Mouse (Mus musculus) limb, embryonic 11.5 days (tissue): ENCODE data around the gene Mark3. TPM values are rescaled to one million over a fixed set of nuclear protein-coding genes. Genes with fewer than 3 reads are reported as not detected.

Source experiments
- ATAC-seq: fragments of 200-750 bp; cut with Nextera tagmentation; 2 replicates; pipeline ENCODE4 v1.8.0; 2017; ENCODE audit warnings: low read depth; ENCODE audit not compliant: insufficient number of reproducible peaks, low FRiP score, low TSS enrichment
- DNase-seq: peaks from one replicate; pipeline ENCODE4 v3.0.0-alpha.2; 2015; ENCODE audit warnings: low spot score
- H3K27ac ChIP-seq: fragments of 300-500 bp; sonication (generic); replicated peaks from 2 replicates; pipeline ENCODE4 v1.5.1; 2014; ENCODE audit warnings: low read depth, mild to moderate bottlenecking, low read length
- H3K27me3 ChIP-seq: fragments of 300-500 bp; sonication (generic); 2 replicates; pipeline ENCODE4 v1.6.1; 2014; ENCODE audit warnings: mild to moderate bottlenecking, low read length, mixed read lengths; ENCODE audit not compliant: control insufficient read depth, insufficient read depth
- H3K36me3 ChIP-seq: fragments of 300-500 bp; sonication (generic); 2 replicates; pipeline ENCODE4 v1.6.1; 2014; ENCODE audit warnings: mild to moderate bottlenecking, low read length, moderate library complexity, mixed read lengths; ENCODE audit not compliant: control insufficient read depth, insufficient read depth
- H3K4me1 ChIP-seq: fragments of 300-500 bp; sonication (generic); 2 replicates; pipeline ENCODE4 v1.6.1; 2014; ENCODE audit warnings: low read length, mixed read lengths; ENCODE audit not compliant: control insufficient read depth, insufficient read depth
- H3K4me2 ChIP-seq: fragments of 300-500 bp; sonication (generic); 2 replicates; pipeline ENCODE4 v1.6.1; 2014; ENCODE audit warnings: low read depth, mild to moderate bottlenecking, moderate library complexity; ENCODE audit not compliant: severe bottlenecking
- H3K4me3 ChIP-seq: fragments of 300-500 bp; sonication (generic); 2 replicates; pipeline ENCODE4 v1.5.1; 2014; ENCODE audit warnings: low read depth, low read length
- H3K9ac ChIP-seq: fragments of 300-500 bp; sonication (generic); 2 replicates; pipeline ENCODE4 v1.6.1; 2014; ENCODE audit warnings: mild to moderate bottlenecking, low read length
- H3K9me3 ChIP-seq: fragments of 300-500 bp; sonication (generic); 2 replicates; pipeline ENCODE4 v1.6.1; 2016; ENCODE audit warnings: low read length; ENCODE audit not compliant: control insufficient read depth
- WGBS: fragments of 180-500 bp; shearing (Covaris S2); extraction: QIAGEN DNeasy Blood & Tissue Kit; methylation state at CpG from one replicate; pipeline ENCODE4 v1.1.7; 2014; 5-methylcytosine and 5-hydroxymethylcytosine counted together
- polyA plus RNA-seq: library from polyadenylated mRNA; unstranded; fragments of >200 nt; fragmentation: Nextera tagmentation; extraction: Ambion mirVana; gene quantifications from 2 replicates; pipeline ENCODE4 v1.2.1, GENCODE M21; 2014

Gene Mark3
- polyA plus RNA-seq, 1 experiment from 2014 or later: 65.4 TPM

- H3K9ac ChIP-seq: peak overlapping the region; percentile 12; the same call in 1 of the 2 replicates
- H3K4me1 ChIP-seq: peaks cover 18% of the 10 kb centered on the region
Measured at GRCm38 (mm10) chr12:111694271-111694781, 120.0 kb downstream of the Mark3 start.

GRCm38 (mm10) chr12:111694880-111695804 lies 120.8 kb downstream of the Mark3 start:
- Histone ChIP-seq H3K9ac (0 out of 2 replicates have a peak overlapping the region, but pooled peaks have one; percentile 12), H3K36me3 (no peaks in the 10 kb centered on the region), H3K27ac (no peak overlapping the region), H3K4me2 (no peak overlapping the region), H3K4me3 (no peak overlapping the region), H3K27me3 (no peaks in the 10 kb centered on the region), H3K4me1 (peaks cover 18% of the 10 kb centered on the region), H3K9me3 (no peaks in the 10 kb centered on the region)
- DNase-seq (no peak), ATAC-seq (no peak)
- 59% methylated on average over 13 of the region's 13 CpGs for WGBS

More at GRCm38 (mm10) chr12:111694271-111694781, 120.0 kb downstream of the Mark3 start:
- DNase-seq: no peak
- H3K36me3 ChIP-seq: no peaks in the 10 kb centered on the region
- no peak overlapping the region for H3K4me3 ChIP-seq
- no peaks in the 10 kb centered on the region for H3K9me3 ChIP-seq
- no peak for ATAC-seq
- H3K27me3 ChIP-seq: no peaks in the 10 kb centered on the region
- whole genome bisulfite sequencing: 29% methylated on average over 12 of the region's 12 CpGs
- H3K27ac ChIP-seq: no peak overlapping the region
- peak overlapping the region; percentile 4; the same call in 1 of the 2 replicates for H3K4me2 ChIP-seq

- WGBS: 25% methylated on average over 6 of the region's 6 CpGs
- Histone ChIP-seq H3K4me3 (no peak overlapping the region), H3K27me3 (no peaks in the 10 kb centered on the region), H3K4me2 (no peak overlapping the region), H3K9me3 (no peaks in the 10 kb centered on the region), H3K4me1 (peaks cover 18% of the 10 kb centered on the region), H3K27ac (no peak overlapping the region), H3K36me3 (no peaks in the 10 kb centered on the region), H3K9ac (no peak overlapping the region)
- DNase-seq: peak; percentile 81
- ATAC-seq: no peak
Measured at GRCm38 (mm10) chr12:111696239-111696638, 121.9 kb downstream of the Mark3 start.

- Histone ChIP-seq H3K4me3 (no peak overlapping the region), H3K4me2 (no peak overlapping the region), H3K36me3 (no peaks in the 10 kb centered on the region), H3K9ac (no peak overlapping the region), H3K27ac (no peak overlapping the region), H3K9me3 (no peaks in the 10 kb centered on the region), H3K4me1 (peaks cover 14% of the 10 kb centered on the region), H3K27me3 (no peaks in the 10 kb centered on the region)
- ATAC-seq: no peak
- no peak for DNase-seq
- WGBS: 74% methylated on average over 4 of the region's 4 CpGs
Measured at GRCm38 (mm10) chr12:111697708-111698107, 123.4 kb downstream of the Mark3 start.

GRCm38 (mm10) chr12:111698346-111698913 lies 124.1 kb downstream of the Mark3 start:
- H3K9me3 ChIP-seq: no peaks in the 10 kb centered on the region
- no peak overlapping the region for H3K27ac ChIP-seq
- WGBS: 75% methylated on average over 6 of the region's 6 CpGs
- H3K4me2 ChIP-seq: no peak overlapping the region
- no peak overlapping the region for H3K4me3 ChIP-seq
- no peak overlapping the region for H3K9ac ChIP-seq
- H3K36me3 ChIP-seq: no peaks in the 10 kb centered on the region
- H3K27me3 ChIP-seq: no peaks in the 10 kb centered on the region
- ATAC-seq (no peak), DNase-seq (no peak)
- H3K4me1 ChIP-seq: peaks cover 14% of the 10 kb centered on the region

GRCm38 (mm10) chr12:111699542-111699941 lies 125.2 kb downstream of the Mark3 start:
- Histone ChIP-seq H3K9ac (no peak overlapping the region), H3K27me3 (no peaks in the 10 kb centered on the region), H3K4me3 (no peak overlapping the region), H3K27ac (no peak overlapping the region), H3K4me2 (no peak overlapping the region), H3K36me3 (no peaks in the 10 kb centered on the region), H3K9me3 (no peaks in the 10 kb centered on the region), H3K4me1 (peaks cover 3% of the 10 kb centered on the region)
- DNase-seq (no peak), ATAC-seq (no peak)
- WGBS: 91% methylated on average over 4 of the region's 4 CpGs

GRCm38 (mm10) chr12:111700920-111701458 lies 126.7 kb downstream of the Mark3 start:
- 58% methylated on average over 9 of the region's 9 CpGs for WGBS
- H3K9ac ChIP-seq: no peak overlapping the region
- H3K27me3 ChIP-seq: no peaks in the 10 kb centered on the region
- no peaks in the 10 kb centered on the region for H3K9me3 ChIP-seq
- H3K36me3 ChIP-seq: no peaks in the 10 kb centered on the region
- DNase-seq (no peak), ATAC-seq (no peak)
- no peaks in the 10 kb centered on the region; the same call in 1 of the 2 replicates for H3K4me1 ChIP-seq
- H3K4me3 ChIP-seq: no peak overlapping the region
- H3K4me2 ChIP-seq: no peak overlapping the region
- no peak overlapping the region for H3K27ac ChIP-seq

DNA sequence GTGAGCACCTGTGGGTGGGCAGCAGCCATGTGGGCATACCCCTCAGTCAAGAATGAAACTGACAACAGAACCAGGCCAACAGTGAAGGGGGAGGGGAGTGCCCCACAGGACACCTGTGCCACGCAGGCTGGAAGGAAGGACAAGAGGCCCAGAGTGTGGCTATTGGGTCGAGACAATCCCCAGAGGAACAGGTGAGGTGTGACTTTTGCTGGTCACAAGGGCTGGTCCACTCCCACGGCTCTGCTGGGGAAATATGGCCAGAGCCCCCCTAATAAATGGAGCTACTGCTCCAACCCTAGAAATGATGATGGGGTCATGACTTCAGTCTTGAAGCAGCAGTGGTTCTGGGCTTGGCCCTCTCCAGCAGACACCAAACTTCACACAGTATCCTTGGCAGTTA lies 129.0 kb downstream of the Mark3 start:
- no peak for ATAC-seq
- no peaks in the 10 kb centered on the region; the same call in 1 of the 2 replicates for H3K4me1 ChIP-seq
- peaks cover 6% of the 10 kb centered on the region for H3K36me3 ChIP-seq
- H3K9ac ChIP-seq: no peak overlapping the region
- H3K4me2 ChIP-seq: no peak overlapping the region
- WGBS: 66% methylated on average over 3 of the region's 3 CpGs
- DNase-seq: no peak
- H3K27ac ChIP-seq: no peak overlapping the region
- H3K4me3 ChIP-seq: no peak overlapping the region
- no peaks in the 10 kb centered on the region for H3K9me3 ChIP-seq
- no peaks in the 10 kb centered on the region for H3K27me3 ChIP-seq
